Mouse (Mus musculus): ENCODE data around the gene Aire. TPM values are rescaled to one million over a fixed set of nuclear protein-coding genes. Genes with fewer than 3 reads are reported as not detected.

Gene Aire
- polyA plus RNA-seq, 1 experiment, result 0.09 TPM

GRCm38 (mm10) chr10:78019291-78019690, 24.1 kb downstream of the Aire start:
- no peak for TF ChIP-seq GATA1 (IDR thresholded peaks at IDR 0.05; ENCODE audit: low read length)

- no peak for TF ChIP-seq GATA1 (IDR thresholded peaks at IDR 0.05; ENCODE audit: low read length)
Observed at GRCm38 (mm10) chr10:78018797-78019203, 24.6 kb downstream of the Aire start.

GRCm38 (mm10) chr10:78016366-78016765, 27.0 kb downstream of the Aire start:
- TF ChIP-seq GATA1 (IDR thresholded peaks at IDR 0.05; ENCODE audit: low read length), result no peak

- no peak for TF ChIP-seq GATA1 (IDR thresholded peaks at IDR 0.05; ENCODE audit: low read length)
Observed at GRCm38 (mm10) chr10:78015489-78015888, 27.9 kb downstream of the Aire start.

DNA sequence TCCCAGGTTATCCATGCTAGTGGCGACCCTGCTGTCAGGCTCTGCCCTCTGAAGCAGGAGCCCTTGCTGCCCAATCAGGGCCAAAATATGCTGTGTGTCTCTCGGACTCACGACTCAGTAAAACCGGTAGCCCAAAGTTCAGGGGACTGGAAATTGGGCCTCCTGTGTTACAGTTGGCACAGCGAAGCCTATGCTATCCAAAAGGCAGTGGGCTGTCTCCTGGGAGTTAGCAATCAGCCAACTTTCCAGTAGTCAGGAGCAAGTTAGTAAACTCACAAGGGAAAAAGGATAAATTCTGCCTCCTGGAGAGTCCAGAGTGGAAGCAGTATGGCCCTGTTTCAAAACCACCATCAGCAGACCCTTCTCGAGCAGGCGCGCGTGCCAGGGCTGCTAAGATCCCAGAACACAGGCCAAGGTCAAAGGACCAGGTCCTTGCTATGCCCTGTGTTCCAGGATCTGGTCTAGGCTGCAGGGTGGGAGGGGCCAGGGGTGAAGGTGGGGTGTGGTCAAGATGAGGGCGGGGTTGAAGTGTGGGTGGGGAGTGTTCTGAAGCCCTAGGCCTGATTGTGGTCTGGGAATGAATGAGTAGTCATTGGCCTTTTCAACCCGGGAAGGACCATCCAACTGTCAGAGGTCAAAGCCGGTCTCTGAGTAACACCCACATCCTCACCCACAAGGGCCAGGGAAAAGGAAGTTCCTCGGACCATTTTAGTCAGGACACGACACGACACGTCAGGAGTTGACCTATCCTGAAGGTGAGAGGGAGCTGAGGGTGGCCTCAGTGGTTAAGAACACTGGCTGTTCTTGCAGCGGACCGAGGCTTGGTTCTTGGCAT, 30.5 kb downstream of the Aire start:
- TF ChIP-seq GATA1 (IDR thresholded peaks at IDR 0.05; ENCODE audit: low read length), result no peak

DNA sequence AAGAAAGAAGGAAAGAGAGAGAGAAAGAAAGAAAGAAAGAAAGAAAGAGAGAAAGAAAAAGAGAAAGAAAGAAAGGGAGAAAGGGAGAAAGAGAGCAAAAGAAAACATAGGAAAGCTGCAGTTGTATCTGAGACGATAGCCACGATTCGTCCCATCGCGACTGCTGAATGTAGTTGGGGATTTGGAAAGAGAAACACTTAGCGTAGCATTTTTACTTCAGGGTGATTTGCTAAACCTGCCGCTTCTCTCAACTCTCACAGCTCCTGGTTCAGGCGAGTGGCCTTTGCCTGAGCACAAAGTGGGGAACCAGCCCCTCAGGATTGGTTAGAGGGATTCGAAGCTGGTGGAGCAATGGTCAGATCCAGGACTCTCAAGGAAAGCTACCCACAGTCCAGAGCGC, 33.1 kb downstream of the Aire start:
- TF ChIP-seq GATA1 (IDR thresholded peaks at IDR 0.05; ENCODE audit: low read length), result no peak

GRCm38 (mm10) chr10:78009945-78010293, 33.5 kb downstream of the Aire start, which contains the start of gene Pfkl:
Pfkl (minus strand) TSS chr10:78010083.
- no peak for TF ChIP-seq GATA1 (IDR thresholded peaks at IDR 0.05; ENCODE audit: low read length)

GRCm38 (mm10) chr10:78009184-78009944, 34.0 kb downstream of the Aire start:
- no peak for TF ChIP-seq GATA1 (IDR thresholded peaks at IDR 0.05; ENCODE audit: low read length)

GRCm38 (mm10) chr10:78008169-78008568, 35.2 kb downstream of the Aire start:
- TF ChIP-seq GATA1 (IDR thresholded peaks at IDR 0.05; ENCODE audit: low read length), result no peak

DNA sequence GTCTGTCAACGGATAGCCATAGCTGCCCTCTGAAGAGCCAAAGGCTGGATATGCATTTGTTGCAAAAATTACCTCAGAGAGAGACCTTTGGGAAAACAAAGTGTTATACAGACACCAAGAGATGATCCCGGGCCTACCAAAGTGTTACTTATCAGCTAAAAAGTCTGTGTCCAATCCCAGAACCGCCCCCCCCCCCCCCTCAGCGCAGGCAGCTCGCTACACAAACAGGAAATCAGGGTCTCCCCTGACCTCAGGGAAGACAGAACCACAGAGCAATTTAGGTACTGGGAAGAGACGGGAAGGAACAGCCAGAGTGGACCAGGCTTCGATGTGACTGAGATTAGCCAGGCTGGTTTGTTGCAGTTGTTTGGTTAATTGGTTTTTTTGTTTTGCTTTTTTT, 36.2 kb downstream of the Aire start:
- TF ChIP-seq GATA1 (IDR thresholded peaks at IDR 0.05; ENCODE audit: low read length), result no peak

DNA sequence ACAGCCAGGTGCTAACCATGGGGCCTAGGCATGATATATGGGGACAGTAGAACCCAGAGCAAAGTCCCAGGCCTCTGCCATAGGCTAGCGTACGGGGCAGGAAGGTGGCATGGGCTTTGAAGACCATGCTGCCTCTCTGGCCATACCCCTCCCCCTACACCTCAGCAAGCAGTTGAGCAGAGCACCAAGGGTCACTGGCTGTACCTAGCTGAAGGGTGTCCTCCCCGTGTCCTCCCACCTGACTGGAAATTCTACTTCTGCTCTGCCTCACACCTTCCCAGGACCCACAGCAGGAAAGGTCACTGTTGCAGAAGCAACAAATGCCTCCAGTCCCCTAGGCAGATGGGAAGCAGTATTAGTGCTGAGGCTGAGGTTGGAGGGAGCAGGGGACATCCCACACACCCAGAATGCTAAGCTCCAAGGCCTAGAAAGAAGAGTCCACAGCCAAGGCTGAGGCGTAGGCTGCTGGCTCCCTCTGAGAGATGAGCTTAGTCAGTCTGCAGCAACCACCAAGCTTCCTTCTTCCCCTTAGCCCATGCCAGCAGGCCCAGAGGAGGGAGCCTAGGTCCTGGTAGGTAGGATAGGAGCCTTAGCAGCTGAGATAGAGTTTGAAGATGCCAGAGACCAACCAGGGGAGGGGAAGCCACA, 37.5 kb downstream of the Aire start:
- TF ChIP-seq GATA1 (IDR thresholded peaks at IDR 0.05; ENCODE audit: low read length), result no peak

GRCm38 (mm10) chr10:78004479-78005100, 38.8 kb downstream of the Aire start:
- TF ChIP-seq GATA1 (IDR thresholded peaks at IDR 0.05; ENCODE audit: low read length), result no peak

DNA sequence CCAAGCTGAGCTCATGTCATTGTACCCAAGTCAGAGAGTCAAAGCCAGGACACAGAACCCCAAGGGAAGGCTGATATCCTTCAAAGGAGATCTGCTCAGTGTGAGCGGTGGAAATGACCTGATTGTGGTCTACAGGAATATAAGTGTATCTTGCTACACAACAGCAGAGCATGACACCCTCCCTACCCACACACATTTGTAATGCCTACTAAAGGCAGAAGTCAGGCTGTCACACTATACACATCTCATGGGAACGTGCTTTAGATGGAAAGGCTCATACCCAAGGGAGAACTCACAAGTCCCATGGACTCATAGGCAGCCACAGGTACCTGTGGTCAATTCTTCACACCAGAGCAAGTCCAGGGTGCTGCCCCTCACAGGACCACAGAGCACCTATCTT, 41.1 kb downstream of the Aire start:
- TF ChIP-seq GATA1 (IDR thresholded peaks at IDR 0.05; ENCODE audit: low read length), result no peak

GRCm38 (mm10) chr10:78001796-78002195, 41.6 kb downstream of the Aire start:
- TF ChIP-seq GATA1 (IDR thresholded peaks at IDR 0.05; ENCODE audit: low read length), result no peak

- no peak for TF ChIP-seq GATA1 (IDR thresholded peaks at IDR 0.05; ENCODE audit: low read length)
Observed at GRCm38 (mm10) chr10:78000200-78000599, 43.2 kb downstream of the Aire start.

DNA sequence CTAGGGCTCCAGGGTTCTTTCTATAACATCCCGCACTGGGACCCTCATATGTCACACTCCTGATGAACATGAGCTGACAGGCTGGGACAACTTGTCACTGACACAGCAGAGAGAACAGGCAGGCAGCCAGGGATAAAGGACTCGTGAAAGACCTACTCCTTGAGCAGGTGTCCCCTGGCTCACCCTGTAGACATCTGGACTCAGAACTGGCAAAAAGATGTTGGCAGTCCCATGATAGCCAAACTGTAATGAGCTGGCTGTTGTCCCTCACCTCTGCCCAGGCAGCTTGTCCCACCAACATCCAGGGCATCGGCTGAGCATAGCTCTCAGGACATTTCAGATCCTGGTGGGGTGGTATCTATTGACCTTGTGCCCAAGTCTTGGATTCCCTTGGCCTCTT, 47.8 kb downstream of the Aire start:
- TF ChIP-seq GATA1 (IDR thresholded peaks at IDR 0.05; ENCODE audit: low read length), result no peak

Measured in G1E-ER4 (cell line).